Mouse (Mus musculus): ENCODE results near the gene Smyd3. TPM values are rescaled to one million over a fixed set of nuclear protein-coding genes. Genes with fewer than 3 reads are reported as not detected.
A peak's percentile ranks its signal among the peaks of the same experiment; 100 is the strongest.
"Not testable (repeated sequence)": the region's sequence is repeated elsewhere in the genome, so short reads cannot be mapped to it uniquely, and the experiment has no call there.

Gene Smyd3
- polyA plus RNA-seq, 1 experiment from 2014 or later: 24.0 TPM

DNA sequence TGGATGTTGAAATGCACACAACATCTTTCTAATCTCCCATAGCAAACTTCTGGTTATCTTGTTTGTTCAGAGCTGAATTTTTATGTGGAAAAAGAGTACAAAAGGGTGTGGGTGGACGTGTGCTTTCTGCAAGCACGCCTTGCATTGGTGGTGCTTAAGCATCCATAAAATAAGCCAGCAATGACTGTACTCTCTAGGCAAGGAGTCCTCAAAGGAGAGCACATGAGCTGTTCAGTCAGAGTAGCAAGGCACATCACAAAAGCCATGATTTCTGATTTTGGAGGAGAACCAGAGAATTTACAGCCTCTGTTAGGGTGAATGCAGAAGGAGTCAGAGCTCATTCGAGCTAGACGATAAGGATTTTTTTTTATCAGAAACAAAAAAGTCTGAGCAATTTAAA lies 343.6 kb downstream of the Smyd3 start:
- Histone ChIP-seq H3K4me1 (ENCODE audit: control insufficient read depth, insufficient read depth, low read length) (no peaks in the 10 kb centered on the region; the same call in 1 of the 2 replicates), H3K27me3 (ENCODE audit: control insufficient read depth, insufficient read depth, low read length) (no peaks in the 10 kb centered on the region), H3K9ac (replicated peaks; ENCODE audit: low read depth, low read length) (no peak overlapping the region), H3K27ac (ENCODE audit: low read length) (no peak overlapping the region), H3K4me3 (ENCODE audit: low read depth, low read length) (no peak overlapping the region), H3K36me3 (ENCODE audit: control insufficient read depth, insufficient read depth, low read length) (no peaks in the 10 kb centered on the region), H3K9me3 (ENCODE audit: control insufficient read depth, low read depth, low read length) (no peaks in the 10 kb centered on the region), H3K4me2 (replicated peaks; ENCODE audit: low read depth, low read length) (no peak overlapping the region)
- WGBS: 64% methylated on average over 4 of the region's 4 CpGs
- no peak for ATAC-seq (ENCODE audit: insufficient number of reproducible peaks, insufficient read depth, low FRiP score, low read depth)

DNA sequence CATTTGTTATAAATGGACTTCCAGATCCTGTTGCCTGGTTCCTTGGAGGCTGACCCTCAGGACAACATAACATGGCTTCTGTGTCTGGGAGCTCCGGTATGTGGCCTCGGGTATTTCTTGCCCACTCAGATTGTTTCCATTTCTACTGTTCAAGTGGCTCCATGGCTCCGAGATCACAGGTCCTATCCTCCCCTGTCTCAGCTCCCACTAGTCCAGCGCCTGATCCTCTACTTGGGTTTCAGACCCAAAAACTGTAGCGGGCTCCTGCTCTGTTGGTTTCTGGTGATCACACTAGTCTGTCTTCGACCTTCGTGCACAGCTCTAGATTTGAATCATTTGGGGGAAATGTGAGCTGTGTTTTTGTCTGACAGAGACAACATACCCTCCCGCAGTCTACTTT lies 347.3 kb downstream of the Smyd3 start:
- Histone ChIP-seq H3K4me1 (ENCODE audit: control insufficient read depth, insufficient read depth, low read length) (no peaks in the 10 kb centered on the region), H3K36me3 (ENCODE audit: control insufficient read depth, insufficient read depth, low read length) (no peaks in the 10 kb centered on the region), H3K4me3 (ENCODE audit: low read depth, low read length) (no peak overlapping the region), H3K4me2 (replicated peaks; ENCODE audit: low read depth, low read length) (no peak overlapping the region), H3K27ac (ENCODE audit: low read length) (no peak overlapping the region), H3K27me3 (ENCODE audit: control insufficient read depth, insufficient read depth, low read length) (no peaks in the 10 kb centered on the region), H3K9ac (replicated peaks; ENCODE audit: low read depth, low read length) (no peak overlapping the region), H3K9me3 (ENCODE audit: control insufficient read depth, low read depth, low read length) (no peaks in the 10 kb centered on the region)
- 89% methylated on average over 8 of the region's 8 CpGs for WGBS
- no peak for ATAC-seq (ENCODE audit: insufficient number of reproducible peaks, insufficient read depth, low FRiP score, low read depth)

GRCm38 (mm10) chr1:179169749-179170148 lies 348.1 kb downstream of the Smyd3 start:
- Histone ChIP-seq H3K36me3 (ENCODE audit: control insufficient read depth, insufficient read depth, low read length) (no peaks in the 10 kb centered on the region), H3K4me1 (ENCODE audit: control insufficient read depth, insufficient read depth, low read length) (no peaks in the 10 kb centered on the region), H3K4me3 (ENCODE audit: low read depth, low read length) (no peak overlapping the region), H3K27ac (ENCODE audit: low read length) (no peak overlapping the region), H3K9me3 (ENCODE audit: control insufficient read depth, low read depth, low read length) (no peaks in the 10 kb centered on the region), H3K4me2 (replicated peaks; ENCODE audit: low read depth, low read length) (no peak overlapping the region), H3K27me3 (ENCODE audit: control insufficient read depth, insufficient read depth, low read length) (no peaks in the 10 kb centered on the region), H3K9ac (replicated peaks; ENCODE audit: low read depth, low read length) (no peak overlapping the region)
- ATAC-seq (ENCODE audit: insufficient number of reproducible peaks, insufficient read depth, low FRiP score, low read depth): no peak
- 60% methylated on average over 3 of the region's 3 CpGs for WGBS

- H3K36me3 ChIP-seq (ENCODE audit: control insufficient read depth, insufficient read depth, low read length): no peaks in the 10 kb centered on the region
- no peak overlapping the region for H3K9ac ChIP-seq (replicated peaks; ENCODE audit: low read depth, low read length)
- H3K4me3 ChIP-seq (ENCODE audit: low read depth, low read length): no peak overlapping the region
- WGBS: 80% methylated on average over 10 of the region's 10 CpGs
- H3K27ac ChIP-seq (ENCODE audit: low read length): no peak overlapping the region
- H3K4me1 ChIP-seq (ENCODE audit: control insufficient read depth, insufficient read depth, low read length): no peaks in the 10 kb centered on the region
- no peak for ATAC-seq (ENCODE audit: insufficient number of reproducible peaks, insufficient read depth, low FRiP score, low read depth)
- no peaks in the 10 kb centered on the region for H3K27me3 ChIP-seq (ENCODE audit: control insufficient read depth, insufficient read depth, low read length)
- H3K4me2 ChIP-seq (replicated peaks; ENCODE audit: low read depth, low read length): no peak overlapping the region
- H3K9me3 ChIP-seq (ENCODE audit: control insufficient read depth, low read depth, low read length): no peaks in the 10 kb centered on the region
These were observed 348.7 kb downstream of the Smyd3 start for GRCm38 (mm10) chr1:179169161-179169560.

- not testable (repeated sequence) for H3K36me3 ChIP-seq (ENCODE audit: control insufficient read depth, insufficient read depth, low read length); ATAC-seq (ENCODE audit: insufficient number of reproducible peaks, insufficient read depth, low FRiP score, low read depth); H3K4me3 ChIP-seq (ENCODE audit: low read depth, low read length); H3K27me3 ChIP-seq (ENCODE audit: control insufficient read depth, insufficient read depth, low read length); H3K27ac ChIP-seq (ENCODE audit: low read length); H3K9me3 ChIP-seq (ENCODE audit: control insufficient read depth, low read depth, low read length); H3K4me1 ChIP-seq (ENCODE audit: control insufficient read depth, insufficient read depth, low read length); H3K9ac ChIP-seq (replicated peaks; ENCODE audit: low read depth, low read length); H3K4me2 ChIP-seq (replicated peaks; ENCODE audit: low read depth, low read length)
- 75% methylated on average over 5 of the region's 5 CpGs for WGBS
These were observed 353.6 kb downstream of the Smyd3 start for GRCm38 (mm10) chr1:179164219-179164618.

DNA sequence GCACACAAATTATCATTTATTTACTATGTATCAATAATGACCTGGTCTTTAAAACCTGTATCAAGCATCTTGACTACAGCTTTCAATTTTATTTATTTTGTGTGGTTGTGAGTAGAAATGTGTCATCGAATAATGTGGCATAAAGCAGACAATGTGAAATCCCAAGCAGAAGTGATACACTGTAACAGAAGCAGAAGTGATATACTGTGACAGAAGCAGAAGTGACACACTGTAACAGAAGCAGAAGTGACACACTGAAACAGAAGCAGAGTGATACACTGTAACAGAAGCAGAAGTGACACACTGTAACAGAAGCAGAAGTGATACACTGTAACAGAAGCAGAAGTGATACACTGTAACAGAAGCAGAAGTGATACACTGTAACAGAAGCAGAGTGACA lies 355.1 kb downstream of the Smyd3 start:
- not testable (repeated sequence) for H3K4me3 ChIP-seq (ENCODE audit: low read depth, low read length); H3K9me3 ChIP-seq (ENCODE audit: control insufficient read depth, low read depth, low read length); H3K4me1 ChIP-seq (ENCODE audit: control insufficient read depth, insufficient read depth, low read length); H3K36me3 ChIP-seq (ENCODE audit: control insufficient read depth, insufficient read depth, low read length); H3K9ac ChIP-seq (replicated peaks; ENCODE audit: low read depth, low read length); ATAC-seq (ENCODE audit: insufficient number of reproducible peaks, insufficient read depth, low FRiP score, low read depth); H3K27ac ChIP-seq (ENCODE audit: low read length); H3K27me3 ChIP-seq (ENCODE audit: control insufficient read depth, insufficient read depth, low read length); H3K4me2 ChIP-seq (replicated peaks; ENCODE audit: low read depth, low read length)
- 96% methylated on average over 1 of the region's 1 CpGs for WGBS

DNA sequence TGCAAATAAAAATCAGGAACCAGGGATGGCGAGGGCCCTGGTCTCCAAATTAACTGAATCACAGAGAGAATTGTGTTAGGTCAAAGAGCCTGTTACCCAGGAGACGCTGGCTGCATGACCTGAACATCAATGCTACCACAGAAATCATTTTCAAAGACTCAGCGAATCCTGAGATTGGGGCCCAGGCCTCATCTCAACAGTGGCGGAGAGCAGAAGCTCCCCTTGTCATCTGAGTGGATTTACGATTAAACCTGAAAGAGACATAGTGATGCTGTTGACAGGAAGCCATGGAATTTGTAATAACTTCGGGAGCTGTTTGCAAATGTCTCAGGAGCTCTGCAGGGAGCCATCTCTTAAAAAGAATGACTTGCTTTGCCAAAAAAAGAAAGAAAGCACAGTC lies 355.9 kb downstream of the Smyd3 start:
- no peak for ATAC-seq (ENCODE audit: insufficient number of reproducible peaks, insufficient read depth, low FRiP score, low read depth)
- 48% methylated on average over 6 of the region's 6 CpGs for WGBS

GRCm38 (mm10) chr1:179160697-179161096 lies 357.1 kb downstream of the Smyd3 start:
- no peak overlapping the region for H3K4me3 ChIP-seq (ENCODE audit: low read depth, low read length)
- no peak overlapping the region for H3K27ac ChIP-seq (ENCODE audit: low read length)
- no peaks in the 10 kb centered on the region for H3K9me3 ChIP-seq (ENCODE audit: control insufficient read depth, low read depth, low read length)
- H3K4me1 ChIP-seq (ENCODE audit: control insufficient read depth, insufficient read depth, low read length): peaks cover 5% of the 10 kb centered on the region; the same call in 1 of the 2 replicates
- H3K4me2 ChIP-seq (replicated peaks; ENCODE audit: low read depth, low read length): no peak overlapping the region
- no peaks in the 10 kb centered on the region for H3K27me3 ChIP-seq (ENCODE audit: control insufficient read depth, insufficient read depth, low read length)
- no peaks in the 10 kb centered on the region for H3K36me3 ChIP-seq (ENCODE audit: control insufficient read depth, insufficient read depth, low read length)
- 72% methylated on average over 3 of the region's 3 CpGs for WGBS
- ATAC-seq (ENCODE audit: insufficient number of reproducible peaks, insufficient read depth, low FRiP score, low read depth): no peak
- H3K9ac ChIP-seq (replicated peaks; ENCODE audit: low read depth, low read length): no peak overlapping the region

More for the DNA sequence above, 355.9 kb downstream of the Smyd3 start:
- Histone ChIP-seq H3K9ac (replicated peaks; ENCODE audit: low read depth, low read length) (no peak overlapping the region), H3K36me3 (ENCODE audit: control insufficient read depth, insufficient read depth, low read length) (no peaks in the 10 kb centered on the region), H3K4me1 (ENCODE audit: control insufficient read depth, insufficient read depth, low read length) (peaks cover 5% of the 10 kb centered on the region; the same call in 1 of the 2 replicates), H3K9me3 (ENCODE audit: control insufficient read depth, low read depth, low read length) (no peaks in the 10 kb centered on the region), H3K4me2 (replicated peaks; ENCODE audit: low read depth, low read length) (no peak overlapping the region), H3K4me3 (ENCODE audit: low read depth, low read length) (no peak overlapping the region), H3K27me3 (ENCODE audit: control insufficient read depth, insufficient read depth, low read length) (no peaks in the 10 kb centered on the region), H3K27ac (ENCODE audit: low read length) (peak overlapping the region; percentile 21; the same call in 1 of the 2 replicates)

GRCm38 (mm10) chr1:179152376-179152775 lies 365.5 kb downstream of the Smyd3 start:
- Histone ChIP-seq H3K4me1 (ENCODE audit: control insufficient read depth, insufficient read depth, low read length) (peaks cover 16% of the 10 kb centered on the region; the same call in 1 of the 2 replicates), H3K4me3 (ENCODE audit: low read depth, low read length) (no peak overlapping the region), H3K9me3 (ENCODE audit: control insufficient read depth, low read depth, low read length) (no peaks in the 10 kb centered on the region), H3K9ac (replicated peaks; ENCODE audit: low read depth, low read length) (no peak overlapping the region), H3K27me3 (ENCODE audit: control insufficient read depth, insufficient read depth, low read length) (no peaks in the 10 kb centered on the region), H3K27ac (ENCODE audit: low read length) (no peak overlapping the region), H3K4me2 (replicated peaks; ENCODE audit: low read depth, low read length) (no peak overlapping the region), H3K36me3 (ENCODE audit: control insufficient read depth, insufficient read depth, low read length) (no peaks in the 10 kb centered on the region)
- 35% methylated on average over 9 of the region's 9 CpGs for WGBS
- ATAC-seq (ENCODE audit: insufficient number of reproducible peaks, insufficient read depth, low FRiP score, low read depth): no peak

Measured in stomach, embryonic 14.5 days (tissue).